Mouse (Mus musculus): ENCODE data around the gene Phf23. TPM values are rescaled to one million over a fixed set of nuclear protein-coding genes. Genes with fewer than 3 reads are reported as not detected.
A peak's percentile ranks its signal among the peaks of the same experiment; 100 is the strongest.

The Phf23 gene
- polyA plus RNA-seq, 1 experiment from 2014 or later, result 122 TPM

GRCm38 (mm10) chr11:69983377-69983776, 12.2 kb upstream of the Phf23 start:
- 90% methylated on average over 4 of the region's 4 CpGs for WGBS (ENCODE audit: missing documents)
- Histone ChIP-seq H3K27ac (no peak overlapping the region), H3K79me2 (ENCODE audit: inconsistent target) (peaks cover 82% of the 10 kb centered on the region), H3K36me3 (ENCODE audit: inconsistent target) (peaks cover 43% of the 10 kb centered on the region), H3K4me3 (ENCODE audit: inconsistent target) (no peak overlapping the region)

GRCm38 (mm10) chr11:69984431-69984830, 11.1 kb upstream of the Phf23 start:
- Histone ChIP-seq H3K36me3 (ENCODE audit: inconsistent target) (peaks cover 50% of the 10 kb centered on the region), H3K27ac (no peak overlapping the region), H3K79me2 (ENCODE audit: inconsistent target) (peaks cover 76% of the 10 kb centered on the region), H3K4me3 (ENCODE audit: inconsistent target) (no peak overlapping the region)
- 95% methylated on average over 8 of the region's 8 CpGs for WGBS (ENCODE audit: missing documents)

- 0 out of 2 replicates have a peak overlapping the region, but pooled peaks have one; percentile 5 for H3K27ac ChIP-seq
- 98% methylated on average over 8 of the region's 8 CpGs for WGBS (ENCODE audit: missing documents)
- peaks cover 65% of the 10 kb centered on the region for H3K79me2 ChIP-seq (ENCODE audit: inconsistent target)
- H3K4me3 ChIP-seq (ENCODE audit: inconsistent target), result no peak overlapping the region
- peaks cover 60% of the 10 kb centered on the region for H3K36me3 ChIP-seq (ENCODE audit: inconsistent target)
Measured at GRCm38 (mm10) chr11:69989949-69990348, 5.6 kb upstream of the Phf23 start.

- H3K36me3 ChIP-seq (ENCODE audit: inconsistent target), result peaks cover 52% of the 10 kb centered on the region
- peak within 1 kb of the TSS; percentile 97 for H3K4me3 ChIP-seq (ENCODE audit: inconsistent target)
- peaks cover 63% of the 10 kb centered on the region for H3K79me2 ChIP-seq (ENCODE audit: inconsistent target)
- WGBS (ENCODE audit: missing documents), result 2% methylated on average over 38 of the region's 40 CpGs
- peak within 1 kb of the TSS; percentile 99 for H3K27ac ChIP-seq
Measured at GRCm38 (mm10) chr11:69990850-69991691, 4.5 kb upstream of the Phf23 start, which contains the start of gene Gabarap. Gabarap (plus strand) TSS chr11:69991143.

- Histone ChIP-seq H3K36me3 (ENCODE audit: inconsistent target) (peaks cover 46% of the 10 kb centered on the region), H3K79me2 (ENCODE audit: inconsistent target) (peaks cover 62% of the 10 kb centered on the region), H3K27ac (peak overlapping the region; percentile 99), H3K4me3 (ENCODE audit: inconsistent target) (peak overlapping the region; percentile 97)
- 1% methylated on average over 15 of the region's 15 CpGs for WGBS (ENCODE audit: missing documents)
Measured at GRCm38 (mm10) chr11:69991711-69992110, 3.9 kb upstream of the Phf23 start.

- H3K79me2 ChIP-seq (ENCODE audit: inconsistent target), result peaks cover 57% of the 10 kb centered on the region
- WGBS (ENCODE audit: missing documents), result 85% methylated on average over 10 of the region's 10 CpGs
- H3K36me3 ChIP-seq (ENCODE audit: inconsistent target), result peaks cover 39% of the 10 kb centered on the region
- H3K4me3 ChIP-seq (ENCODE audit: inconsistent target), result peak overlapping the region; percentile 97
- peak overlapping the region; percentile 99 for H3K27ac ChIP-seq
Measured at GRCm38 (mm10) chr11:69992396-69992795, 3.2 kb upstream of the Phf23 start.

GRCm38 (mm10) chr11:69992932-69993331, 2.6 kb upstream of the Phf23 start:
- WGBS (ENCODE audit: missing documents), result 93% methylated on average over 3 of the region's 3 CpGs
- peaks cover 34% of the 10 kb centered on the region for H3K36me3 ChIP-seq (ENCODE audit: inconsistent target)

GRCm38 (mm10) chr11:69994401-69995090, 1.0 kb upstream of the Phf23 start:
- no peak overlapping the region for H3K27ac ChIP-seq
- WGBS (ENCODE audit: missing documents), result 84% methylated on average over 11 of the region's 11 CpGs
- H3K4me3 ChIP-seq (ENCODE audit: inconsistent target), result no peak overlapping the region
- peaks cover 27% of the 10 kb centered on the region for H3K36me3 ChIP-seq (ENCODE audit: inconsistent target)
- H3K79me2 ChIP-seq (ENCODE audit: inconsistent target), result peaks cover 58% of the 10 kb centered on the region

More at GRCm38 (mm10) chr11:69992932-69993331, 2.6 kb upstream of the Phf23 start:
- Histone ChIP-seq H3K27ac (0 out of 2 replicates have a peak overlapping the region, but pooled peaks have one; percentile 99), H3K4me3 (ENCODE audit: inconsistent target) (peak overlapping the region; percentile 97), H3K79me2 (ENCODE audit: inconsistent target) (peaks cover 52% of the 10 kb centered on the region)

- Histone ChIP-seq H3K79me2 (ENCODE audit: inconsistent target) (peaks cover 70% of the 10 kb centered on the region), H3K27ac (peak overlapping the region; percentile 97), H3K36me3 (ENCODE audit: inconsistent target) (peaks cover 29% of the 10 kb centered on the region), H3K4me3 (ENCODE audit: inconsistent target) (peak overlapping the region; percentile 100)
- WGBS (ENCODE audit: missing documents), result 1% methylated on average over 58 of the region's 66 CpGs
Measured at GRCm38 (mm10) chr11:69996161-69997061, 834 bp downstream of the Phf23 start.

- Histone ChIP-seq H3K36me3 (ENCODE audit: inconsistent target) (peaks cover 29% of the 10 kb centered on the region), H3K4me3 (ENCODE audit: inconsistent target) (peak overlapping the region; percentile 100), H3K27ac (peak overlapping the region; percentile 97), H3K79me2 (ENCODE audit: inconsistent target) (peaks cover 71% of the 10 kb centered on the region)
- under 1% methylated on average over 35 of the region's 44 CpGs for WGBS (ENCODE audit: missing documents)
Measured at GRCm38 (mm10) chr11:69997070-69997509, 1.5 kb downstream of the Phf23 start.

GRCm38 (mm10) chr11:69998567-69999491, 3.3 kb downstream of the Phf23 start:
- Histone ChIP-seq H3K4me3 (ENCODE audit: inconsistent target) (no peak overlapping the region), H3K27ac (peak overlapping the region; percentile 69), H3K79me2 (ENCODE audit: inconsistent target) (peaks cover 71% of the 10 kb centered on the region), H3K36me3 (ENCODE audit: inconsistent target) (peaks cover 20% of the 10 kb centered on the region)
- 84% methylated on average over 27 of the region's 27 CpGs for WGBS (ENCODE audit: missing documents)

GRCm38 (mm10) chr11:69999666-70000065, 4.1 kb downstream of the Phf23 start:
- H3K36me3 ChIP-seq (ENCODE audit: inconsistent target), result peaks cover 16% of the 10 kb centered on the region
- 86% methylated on average over 8 of the region's 8 CpGs for WGBS (ENCODE audit: missing documents)
- H3K4me3 ChIP-seq (ENCODE audit: inconsistent target), result no peak overlapping the region
- H3K79me2 ChIP-seq (ENCODE audit: inconsistent target), result peaks cover 71% of the 10 kb centered on the region
- H3K27ac ChIP-seq, result peak overlapping the region; percentile 61

- H3K4me3 ChIP-seq (ENCODE audit: inconsistent target), result peak within 1 kb of the TSS; percentile 82
- peaks cover 78% of the 10 kb centered on the region for H3K79me2 ChIP-seq (ENCODE audit: inconsistent target)
- peak within 1 kb of the TSS; percentile 86 for H3K27ac ChIP-seq
- WGBS (ENCODE audit: missing documents), result under 1% methylated on average over 48 of the region's 48 CpGs
- peaks cover 15% of the 10 kb centered on the region for H3K36me3 ChIP-seq (ENCODE audit: inconsistent target)
Measured at GRCm38 (mm10) chr11:70000396-70000898, 4.9 kb downstream of the Phf23 start, which contains the start of gene Dvl2. Dvl2 (plus strand) TSS chr11:70000595.
